Mouse (Mus musculus) forebrain, embryonic 13.5 days (tissue): ENCODE results near the gene Hormad1. TPM values are rescaled to one million over a fixed set of nuclear protein-coding genes. Genes with fewer than 3 reads are reported as not detected.
"Not testable (repeated sequence)": the region's sequence is repeated elsewhere in the genome, so short reads cannot be mapped to it uniquely, and the experiment has no call there.

Experiments
- ATAC-seq: fragments of 200-750 bp; cut with Nextera tagmentation; 2 replicates; pipeline ENCODE4 v1.8.0; 2017
- H3K27ac ChIP-seq: fragments of 300-500 bp; sonication (generic); 2 replicates; pipeline ENCODE4 v1.5.1; 2015; ENCODE audit warnings: inconsistent platforms, mild to moderate bottlenecking, moderate library complexity
- H3K27me3 ChIP-seq: fragments of 300-500 bp; sonication (generic); 2 replicates; pipeline ENCODE4 v1.6.1; 2015; ENCODE audit warnings: mild to moderate bottlenecking, inconsistent platforms
- H3K36me3 ChIP-seq: fragments of 300-500 bp; sonication (generic); 2 replicates; pipeline ENCODE4 v1.6.1; 2015; ENCODE audit warnings: mild to moderate bottlenecking, inconsistent platforms; ENCODE audit not compliant: poor library complexity, severe bottlenecking
- H3K4me1 ChIP-seq: fragments of 300-500 bp; sonication (generic); 2 replicates; pipeline ENCODE4 v1.6.1; 2015; ENCODE audit warnings: inconsistent platforms
- H3K4me2 ChIP-seq: fragments of 300-500 bp; sonication (generic); 2 replicates; pipeline ENCODE4 v1.6.1; 2015; ENCODE audit warnings: inconsistent platforms, mild to moderate bottlenecking, moderate library complexity
- H3K4me3 ChIP-seq: fragments of 300-500 bp; sonication (generic); 2 replicates; pipeline ENCODE4 v1.5.1; 2015; ENCODE audit warnings: mild to moderate bottlenecking, inconsistent platforms
- H3K9ac ChIP-seq: fragments of 300-500 bp; sonication (generic); 2 replicates; pipeline ENCODE4 v1.6.1; 2015; ENCODE audit warnings: mild to moderate bottlenecking, inconsistent platforms
- H3K9me3 ChIP-seq: fragments of 300-500 bp; sonication (generic); replicated peaks from 2 replicates; pipeline ENCODE4 v1.6.1; 2016; ENCODE audit warnings: inconsistent platforms
- WGBS: fragments of 180-500 bp; shearing (Covaris S2); methylation state at CpG from one replicate; pipeline ENCODE4 v1.1.7; 2015; 5-methylcytosine and 5-hydroxymethylcytosine counted together
- polyA plus RNA-seq: library from polyadenylated mRNA; unstranded; fragments of >200 nt; fragmentation: Nextera tagmentation; extraction: Ambion mirVana; gene quantifications from 2 replicates; pipeline ENCODE4 v1.2.1, GENCODE M21; 2015

Gene Hormad1
- polyA plus RNA-seq, 1 experiment from 2014 or later = not detected

- no peaks in the 10 kb centered on the region for H3K27me3 ChIP-seq
- WGBS = 97% methylated on average over 1 of the region's 1 CpGs
Measured at GRCm38 (mm10) chr3:95531025-95531424, 28.5 kb upstream of the Hormad1 start.

GRCm38 (mm10) chr3:95533364-95533763 lies 26.1 kb upstream of the Hormad1 start:
- ATAC-seq = no peak
- Histone ChIP-seq H3K27me3 (no peaks in the 10 kb centered on the region), H3K27ac (no peak overlapping the region), H3K4me3 (no peak overlapping the region), H3K4me2 (no peak overlapping the region), H3K9ac (no peak overlapping the region), H3K36me3 (no peaks in the 10 kb centered on the region), H3K9me3 (no peaks in the 10 kb centered on the region), H3K4me1 (no peaks in the 10 kb centered on the region)
- 91% methylated on average over 5 of the region's 5 CpGs for WGBS

More at GRCm38 (mm10) chr3:95531025-95531424, 28.5 kb upstream of the Hormad1 start:
- Histone ChIP-seq H3K9ac (no peak overlapping the region), H3K4me2 (no peak overlapping the region), H3K4me1 (no peaks in the 10 kb centered on the region), H3K9me3 (no peaks in the 10 kb centered on the region), H3K36me3 (no peaks in the 10 kb centered on the region), H3K27ac (no peak overlapping the region), H3K4me3 (no peak overlapping the region)
- ATAC-seq = no peak

GRCm38 (mm10) chr3:95534927-95535326 lies 24.6 kb upstream of the Hormad1 start:
- Histone ChIP-seq H3K27me3 (no peaks in the 10 kb centered on the region), H3K27ac (no peak overlapping the region)

GRCm38 (mm10) chr3:95538936-95539335 lies 20.5 kb upstream of the Hormad1 start:
- H3K9me3 ChIP-seq = no peaks in the 10 kb centered on the region

More at GRCm38 (mm10) chr3:95534927-95535326, 24.6 kb upstream of the Hormad1 start:
- Histone ChIP-seq H3K4me3 (no peak overlapping the region), H3K9me3 (no peaks in the 10 kb centered on the region), H3K4me1 (no peaks in the 10 kb centered on the region), H3K4me2 (no peak overlapping the region), H3K36me3 (no peaks in the 10 kb centered on the region), H3K9ac (no peak overlapping the region)
- ATAC-seq = no peak
- 83% methylated on average over 1 of the region's 1 CpGs for WGBS

GRCm38 (mm10) chr3:95539837-95540236 lies 19.6 kb upstream of the Hormad1 start:
- Histone ChIP-seq H3K4me3 (no peak overlapping the region), H3K4me1 (no peaks in the 10 kb centered on the region), H3K27me3 (no peaks in the 10 kb centered on the region), H3K36me3 (no peaks in the 10 kb centered on the region), H3K4me2 (no peak overlapping the region), H3K9me3 (no peaks in the 10 kb centered on the region), H3K27ac (no peak overlapping the region), H3K9ac (no peak overlapping the region)
- ATAC-seq = no peak
- WGBS = 94% methylated on average over 4 of the region's 4 CpGs

More at GRCm38 (mm10) chr3:95538936-95539335, 20.5 kb upstream of the Hormad1 start:
- Histone ChIP-seq H3K36me3 (no peaks in the 10 kb centered on the region), H3K4me2 (no peak overlapping the region), H3K4me3 (no peak overlapping the region), H3K9ac (no peak overlapping the region), H3K4me1 (no peaks in the 10 kb centered on the region), H3K27me3 (no peaks in the 10 kb centered on the region), H3K27ac (no peak overlapping the region)
- WGBS = 93% methylated on average over 10 of the region's 10 CpGs
- ATAC-seq = no peak

- H3K9ac ChIP-seq, H3K27me3 ChIP-seq, H3K27ac ChIP-seq, ATAC-seq, H3K9me3 ChIP-seq, H3K36me3 ChIP-seq, H3K4me3 ChIP-seq, H3K4me1 ChIP-seq, H3K4me2 ChIP-seq: not testable (repeated sequence)
- 96% methylated on average over 2 of the region's 2 CpGs for WGBS
Measured at GRCm38 (mm10) chr3:95541186-95541585, 18.3 kb upstream of the Hormad1 start.

- no peaks in the 10 kb centered on the region for H3K27me3 ChIP-seq
- H3K4me2 ChIP-seq = no peak overlapping the region
- no peak overlapping the region for H3K9ac ChIP-seq
- no peaks in the 10 kb centered on the region for H3K4me1 ChIP-seq
- no peak overlapping the region for H3K4me3 ChIP-seq
- no peaks in the 10 kb centered on the region for H3K36me3 ChIP-seq
- H3K9me3 ChIP-seq = no peaks in the 10 kb centered on the region
- no peak overlapping the region for H3K27ac ChIP-seq
- ATAC-seq = no peak
Measured at GRCm38 (mm10) chr3:95542171-95542570, 17.3 kb upstream of the Hormad1 start.

GRCm38 (mm10) chr3:95542981-95543380 lies 16.5 kb upstream of the Hormad1 start:
- Histone ChIP-seq H3K4me2 (no peak overlapping the region), H3K27ac (no peak overlapping the region), H3K9ac (no peak overlapping the region), H3K4me1 (no peaks in the 10 kb centered on the region), H3K27me3 (no peaks in the 10 kb centered on the region), H3K9me3 (no peaks in the 10 kb centered on the region), H3K36me3 (no peaks in the 10 kb centered on the region), H3K4me3 (no peak overlapping the region)
- 81% methylated on average over 7 of the region's 7 CpGs for WGBS
- ATAC-seq = no peak

- Histone ChIP-seq H3K4me2 (no peak overlapping the region), H3K4me1 (no peaks in the 10 kb centered on the region), H3K4me3 (no peak overlapping the region), H3K36me3 (no peaks in the 10 kb centered on the region), H3K27me3 (no peaks in the 10 kb centered on the region), H3K9ac (no peak overlapping the region), H3K27ac (no peak overlapping the region), H3K9me3 (no peaks in the 10 kb centered on the region)
- ATAC-seq = no peak
- 66% methylated on average over 1 of the region's 1 CpGs for WGBS
Measured at GRCm38 (mm10) chr3:95550176-95550575, 9.3 kb upstream of the Hormad1 start.

- ATAC-seq = no peak
- Histone ChIP-seq H3K27ac (no peak overlapping the region), H3K4me1 (no peaks in the 10 kb centered on the region), H3K9ac (no peak overlapping the region), H3K4me3 (no peak overlapping the region), H3K9me3 (no peaks in the 10 kb centered on the region), H3K36me3 (no peaks in the 10 kb centered on the region), H3K4me2 (no peak overlapping the region), H3K27me3 (no peaks in the 10 kb centered on the region)
- WGBS = 68% methylated on average over 3 of the region's 3 CpGs
Measured at GRCm38 (mm10) chr3:95553986-95554385, 5.5 kb upstream of the Hormad1 start.

GRCm38 (mm10) chr3:95560738-95561137 lies 1.3 kb downstream of the Hormad1 start:
- H3K4me1 ChIP-seq = no peaks in the 10 kb centered on the region
- no peaks in the 10 kb centered on the region for H3K27me3 ChIP-seq
- no peak overlapping the region for H3K4me2 ChIP-seq
- H3K9me3 ChIP-seq = no peaks in the 10 kb centered on the region
- H3K9ac ChIP-seq = no peak overlapping the region
- no peaks in the 10 kb centered on the region for H3K36me3 ChIP-seq
- WGBS = 90% methylated on average over 3 of the region's 3 CpGs
- no peak overlapping the region for H3K4me3 ChIP-seq
- no peak overlapping the region for H3K27ac ChIP-seq
- no peak for ATAC-seq

- Histone ChIP-seq H3K27me3 (no peaks in the 10 kb centered on the region), H3K4me2 (no peak overlapping the region), H3K27ac (no peak overlapping the region), H3K9me3 (no peaks in the 10 kb centered on the region), H3K4me1 (no peaks in the 10 kb centered on the region), H3K9ac (no peak overlapping the region), H3K4me3 (no peak overlapping the region), H3K36me3 (no peaks in the 10 kb centered on the region)
- no peak for ATAC-seq
- WGBS = 74% methylated on average over 2 of the region's 2 CpGs
Measured at GRCm38 (mm10) chr3:95561826-95562225, 2.3 kb downstream of the Hormad1 start.

GRCm38 (mm10) chr3:95569585-95569984 lies 10.1 kb downstream of the Hormad1 start:
- no peak for ATAC-seq
- Histone ChIP-seq H3K4me3 (no peak overlapping the region), H3K9ac (no peak overlapping the region), H3K36me3 (no peaks in the 10 kb centered on the region), H3K27me3 (no peaks in the 10 kb centered on the region), H3K27ac (no peak overlapping the region), H3K9me3 (no peaks in the 10 kb centered on the region), H3K4me2 (no peak overlapping the region), H3K4me1 (no peaks in the 10 kb centered on the region)
- WGBS = 89% methylated on average over 3 of the region's 3 CpGs
